Mouse (Mus musculus): ENCODE results near the gene Agpat4. TPM values are rescaled to one million over a fixed set of nuclear protein-coding genes. Genes with fewer than 3 reads are reported as not detected.
"Not testable (repeated sequence)": the region's sequence is repeated elsewhere in the genome, so short reads cannot be mapped to it uniquely, and the experiment has no call there.

Gene Agpat4
- total RNA-seq, 1 experiment from 2014 or later: 34.1 TPM

DNA sequence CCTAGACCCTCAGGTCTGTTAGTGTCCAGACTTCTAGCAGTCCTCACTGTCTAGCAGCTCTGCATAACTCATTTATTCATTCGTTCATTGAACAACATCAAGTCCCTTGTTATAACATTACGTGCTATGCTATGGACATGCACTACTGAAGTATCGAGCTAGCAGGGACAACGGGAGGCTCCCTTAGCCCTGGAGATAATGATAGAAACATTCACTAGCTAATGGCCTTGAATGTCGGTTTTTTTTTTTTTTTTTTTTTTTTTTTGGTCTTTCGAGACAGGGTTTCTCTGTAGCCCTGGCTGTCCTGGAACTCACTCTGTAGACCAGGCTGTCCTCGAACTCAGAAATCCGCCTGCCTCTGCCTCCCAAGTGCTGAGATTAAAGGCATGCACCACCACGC, 3.8 kb downstream of the Agpat4 start:
- DNase-seq: not testable (repeated sequence)

DNA sequence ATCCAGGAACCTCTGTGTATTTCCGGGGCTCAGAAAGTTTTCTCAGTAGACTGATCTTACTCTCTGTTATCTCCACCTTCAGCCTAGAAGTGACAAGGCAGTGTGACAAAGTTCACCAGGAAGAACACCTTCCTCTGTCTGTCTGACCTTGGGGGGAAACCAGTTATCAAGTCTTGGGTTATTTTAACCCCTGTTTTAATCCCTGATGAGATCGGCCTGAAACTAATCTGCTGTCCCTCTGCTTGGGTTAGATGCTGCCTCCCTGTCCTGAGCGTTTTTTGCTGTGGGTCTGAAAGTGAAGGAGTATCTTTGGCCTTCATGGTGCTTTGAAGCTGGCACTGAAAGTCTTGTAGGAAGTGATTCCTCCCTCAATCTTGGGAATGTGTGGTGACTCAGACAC, 4.7 kb downstream of the Agpat4 start:
- DNase-seq: no peak

DNA sequence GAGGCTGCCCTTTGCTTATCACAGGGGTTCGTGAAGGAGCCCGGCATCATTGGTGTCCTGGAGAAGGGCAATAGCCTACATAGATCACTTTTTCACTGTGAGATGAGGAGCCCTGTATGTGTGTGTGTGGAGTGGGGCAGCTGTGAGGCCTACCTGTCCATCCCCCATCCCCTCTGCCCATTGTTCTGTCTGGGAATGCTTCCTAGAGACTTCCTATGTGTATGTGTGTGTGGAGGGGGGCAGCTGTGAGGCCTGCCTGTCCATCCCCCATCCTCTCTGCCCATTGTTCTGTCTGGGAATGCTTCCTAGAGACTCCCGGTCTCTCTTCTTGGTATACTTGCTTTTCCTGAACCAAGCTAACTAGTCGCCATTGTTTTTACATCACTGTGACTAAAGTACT, 8.6 kb downstream of the Agpat4 start:
- no peak for DNase-seq

DNA sequence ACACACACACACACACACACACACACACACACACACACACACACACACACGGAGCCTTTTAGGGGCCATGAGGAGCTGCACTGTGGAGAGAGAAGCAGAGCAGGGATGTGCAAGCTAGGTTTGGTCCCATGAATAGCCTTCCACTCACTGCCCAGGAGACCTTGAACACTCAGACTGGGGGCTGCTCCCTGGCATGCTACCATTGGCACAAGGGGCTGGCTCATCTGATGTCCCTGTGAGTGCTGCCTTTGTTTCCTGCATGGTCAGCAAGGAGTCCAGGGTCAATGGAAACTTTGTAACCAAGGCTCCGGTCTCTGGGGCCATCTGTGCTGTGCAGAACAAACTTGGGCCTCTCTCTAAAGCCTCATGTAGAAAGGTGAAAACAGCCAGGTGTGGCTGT, 10.5 kb downstream of the Agpat4 start:
- DNase-seq: no peak

DNA sequence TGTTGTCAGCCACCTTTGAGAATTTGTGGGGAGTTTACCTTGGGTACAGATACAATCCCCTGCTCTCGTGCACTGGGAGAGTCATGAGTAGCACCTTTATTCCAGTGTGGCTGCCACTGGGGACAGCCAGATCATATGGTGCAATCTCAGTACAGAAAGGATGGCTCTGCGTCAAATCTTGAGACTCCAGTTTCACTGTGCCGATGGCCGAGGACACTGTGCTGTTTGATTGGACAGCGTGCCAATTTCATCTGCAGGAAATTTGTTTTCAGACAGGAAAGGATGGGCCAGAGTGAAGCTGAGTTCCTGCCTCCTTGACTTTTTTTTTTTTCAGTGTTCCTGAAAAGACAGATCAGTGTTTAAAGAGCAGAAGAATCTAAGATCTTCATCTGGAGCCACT, 12.7 kb downstream of the Agpat4 start:
- DNase-seq: no peak

DNA sequence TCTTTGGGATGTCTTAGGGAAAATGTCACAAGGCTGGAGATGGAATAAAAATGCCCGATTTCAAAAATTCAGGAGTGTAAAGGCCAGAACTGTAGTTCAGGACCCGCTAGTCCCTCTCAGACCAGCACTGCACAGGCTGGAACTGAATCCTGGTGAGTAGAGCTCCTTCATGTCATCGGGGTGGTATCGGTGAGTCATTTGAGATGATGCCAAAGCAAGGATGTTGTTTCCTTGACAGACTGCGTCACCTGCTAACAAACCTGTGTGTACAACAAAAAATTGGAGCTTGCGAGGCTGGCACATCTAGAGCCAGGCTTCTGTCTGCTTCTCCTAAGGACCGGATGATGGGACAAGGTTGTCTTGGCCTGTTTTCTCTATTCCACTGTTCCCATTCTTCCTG, 13.1 kb downstream of the Agpat4 start:
- no peak for DNase-seq

DNA sequence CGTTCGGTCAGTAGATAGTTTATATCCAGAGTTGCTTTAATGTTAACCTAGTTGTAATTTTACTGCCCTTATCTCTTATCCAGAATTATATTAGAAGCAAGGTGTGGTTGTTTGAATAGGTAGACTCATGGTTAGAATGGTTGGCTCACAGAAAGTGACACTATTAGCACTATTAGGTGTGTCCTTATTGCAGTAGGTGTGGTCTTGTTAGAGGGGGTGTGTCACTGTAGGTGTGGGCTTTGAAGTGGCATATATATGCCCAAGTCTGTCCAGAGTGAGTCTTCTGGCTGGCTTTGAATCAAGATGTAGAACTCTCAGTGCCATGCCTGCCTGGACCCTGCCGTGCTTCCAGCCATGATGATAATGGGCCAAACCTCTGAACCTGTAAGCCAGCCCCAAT, 14.4 kb downstream of the Agpat4 start:
- no peak for DNase-seq

DNA sequence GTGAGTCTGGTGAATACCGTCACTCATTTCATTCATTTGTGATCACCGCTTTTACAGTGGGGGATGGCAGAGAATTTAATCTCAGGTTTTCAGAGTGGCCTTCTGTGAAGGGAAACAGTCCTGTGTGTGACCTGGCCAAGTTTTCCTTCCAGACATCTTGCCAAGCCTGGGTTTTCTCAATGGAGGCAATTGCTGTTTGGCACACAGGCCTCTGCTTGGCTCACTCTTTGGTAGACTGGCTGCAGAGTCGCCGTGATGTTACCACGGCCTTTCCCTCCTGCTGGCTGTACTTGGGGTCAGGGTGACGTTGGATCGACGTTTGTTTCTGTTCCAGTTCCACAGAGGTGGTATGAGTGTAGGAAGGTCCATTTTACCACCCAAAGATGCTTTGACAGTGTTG, 15.5 kb downstream of the Agpat4 start:
- DNase-seq: no peak

DNA sequence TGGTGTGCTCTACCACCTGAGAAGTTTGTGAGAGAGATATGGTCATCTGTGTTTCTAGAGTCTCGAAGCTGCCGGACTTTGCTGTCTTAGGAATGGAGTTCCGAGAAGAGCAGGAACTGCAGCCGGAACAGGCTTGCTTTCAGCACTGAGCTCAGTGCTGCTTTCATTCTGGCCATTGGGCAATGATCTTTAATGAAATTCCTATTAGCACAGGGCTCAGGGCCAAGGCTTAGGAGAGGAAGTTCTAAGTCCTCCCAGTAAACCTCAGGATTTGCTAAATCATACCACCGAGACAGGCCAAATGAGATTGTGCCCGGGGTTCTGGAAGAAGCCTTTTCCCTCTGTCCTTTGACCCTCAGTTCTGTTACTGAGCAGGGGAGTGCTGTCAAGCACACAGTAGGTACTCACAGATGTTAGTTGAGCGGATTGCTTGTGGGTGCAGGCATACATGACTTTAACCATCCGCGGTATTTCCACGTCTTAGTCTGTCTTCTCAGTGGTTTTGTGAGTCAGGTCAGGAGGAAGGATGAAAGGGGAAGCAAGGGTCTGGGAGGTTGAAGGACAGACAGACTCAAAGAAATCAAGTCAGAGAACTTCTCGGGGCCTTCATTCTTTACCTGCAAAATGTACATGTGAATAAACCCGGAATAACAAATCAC, 16.6 kb downstream of the Agpat4 start:
- DNase-seq: no peak

DNA sequence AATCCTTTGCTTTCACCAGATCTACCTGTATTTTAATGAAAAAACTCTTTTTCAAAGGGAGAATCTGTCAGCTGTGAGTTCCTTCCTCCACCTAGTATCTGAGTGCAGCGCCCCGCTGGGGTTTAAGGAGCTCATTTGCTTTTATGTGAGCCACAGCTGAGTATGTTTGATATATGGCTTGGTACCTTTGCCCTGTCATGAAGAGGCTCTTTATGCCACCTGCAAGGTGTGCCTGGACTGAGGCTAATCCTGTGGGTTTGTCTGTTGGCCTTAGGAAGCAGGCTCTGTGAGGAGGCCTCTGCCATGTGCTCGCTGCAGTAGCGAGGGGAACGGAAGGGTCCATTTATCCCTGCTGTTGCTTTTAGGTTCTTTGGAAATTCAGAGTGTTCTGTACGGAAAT, 19.9 kb downstream of the Agpat4 start:
- no peak for DNase-seq

DNA sequence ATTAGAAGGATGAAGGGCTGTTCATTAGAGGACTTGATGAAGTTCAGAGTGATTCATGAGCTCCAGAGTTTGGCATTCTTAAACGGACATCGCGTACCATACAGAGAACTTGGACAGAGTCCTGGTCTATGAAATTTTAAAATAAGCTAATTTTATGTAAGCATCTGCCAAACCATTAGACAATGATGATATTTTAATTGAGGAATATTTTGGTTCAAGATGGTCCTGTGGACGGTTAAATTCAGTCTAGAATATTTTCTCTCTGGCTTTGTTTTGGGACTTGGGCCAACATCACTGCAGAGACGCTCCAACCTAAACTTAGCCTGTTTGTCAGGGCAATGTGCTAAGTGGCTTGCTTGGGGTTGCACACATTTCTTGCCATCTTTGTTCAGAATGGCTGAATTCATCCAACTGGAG, 25.5 kb downstream of the Agpat4 start:
- no peak for DNase-seq

DNA sequence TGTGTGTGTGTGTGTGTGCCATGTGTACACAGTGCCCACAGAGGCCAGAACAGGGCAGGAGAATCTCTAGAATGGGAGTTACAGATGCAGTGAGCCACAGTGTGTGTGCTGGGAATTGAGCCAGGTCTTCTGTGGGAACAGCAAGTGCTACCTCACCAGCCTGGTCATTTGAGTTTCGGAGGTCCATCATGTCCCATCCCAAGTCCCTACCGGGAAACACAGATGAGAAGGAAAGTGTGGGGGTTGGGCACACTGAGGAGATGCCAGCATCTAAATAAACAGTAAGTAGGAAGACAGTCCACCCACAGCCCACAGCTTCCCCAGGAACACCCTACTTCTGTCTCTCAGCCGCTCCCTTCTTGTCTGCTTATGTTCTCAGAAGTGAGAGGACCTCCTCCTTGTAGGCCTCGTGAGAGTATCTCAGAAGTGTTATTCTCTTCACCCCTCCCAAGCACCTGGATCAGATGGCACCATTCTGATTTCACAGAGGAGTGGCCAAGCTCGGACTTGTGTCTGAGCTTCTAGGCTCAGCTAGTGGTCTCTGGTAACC, 27.7 kb downstream of the Agpat4 start:
- no peak for DNase-seq

DNA sequence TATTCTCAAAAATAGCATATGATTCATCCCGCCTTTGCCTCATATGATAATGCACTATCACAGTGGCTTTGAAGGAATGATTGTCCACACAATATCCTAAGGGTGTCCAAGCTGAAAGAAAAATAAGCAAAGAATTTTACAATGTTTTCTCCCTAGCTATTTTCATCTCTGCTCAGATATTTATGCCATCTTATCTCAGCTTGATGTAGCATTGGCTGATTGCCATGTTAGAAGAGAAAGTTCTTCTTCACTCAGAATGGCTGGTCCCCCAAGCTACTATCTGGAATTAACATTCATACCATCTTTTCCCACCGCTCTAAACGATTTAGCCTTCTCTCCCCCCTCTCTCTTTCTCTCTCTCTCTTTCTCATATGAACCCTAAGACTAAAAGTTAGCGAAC, 29.3 kb downstream of the Agpat4 start:
- DNase-seq: no peak

DNA sequence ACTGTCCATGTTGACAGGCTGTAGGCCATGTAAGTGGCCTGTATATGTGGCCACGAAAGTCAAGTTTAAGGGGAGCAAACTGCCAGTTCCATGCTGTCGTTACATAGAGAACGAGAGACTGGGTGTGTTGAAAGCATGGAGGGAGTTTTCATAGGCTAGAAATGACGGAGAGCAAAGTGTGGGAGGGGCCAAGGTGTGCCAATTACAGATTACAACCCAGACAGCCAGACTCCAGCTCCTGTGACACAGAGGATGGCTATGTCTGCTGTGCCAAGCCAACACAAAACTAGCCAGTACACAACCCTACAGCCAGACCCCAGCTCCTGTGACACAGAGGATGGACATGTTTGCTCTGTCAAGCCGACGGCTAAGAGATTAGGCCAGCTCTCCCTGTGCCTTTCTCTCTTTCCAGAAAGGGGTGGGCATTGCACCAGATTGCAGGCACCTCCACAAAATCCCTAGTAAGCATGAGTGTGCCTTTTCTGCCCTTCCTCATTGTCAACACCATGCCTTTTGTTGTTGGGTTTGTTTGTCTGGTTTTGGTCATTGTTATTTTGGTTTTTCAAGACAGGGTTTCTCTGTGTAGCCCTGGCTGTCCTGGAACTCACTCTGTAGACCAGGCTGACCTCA, 30.8 kb downstream of the Agpat4 start:
- DNase-seq: no peak

DNA sequence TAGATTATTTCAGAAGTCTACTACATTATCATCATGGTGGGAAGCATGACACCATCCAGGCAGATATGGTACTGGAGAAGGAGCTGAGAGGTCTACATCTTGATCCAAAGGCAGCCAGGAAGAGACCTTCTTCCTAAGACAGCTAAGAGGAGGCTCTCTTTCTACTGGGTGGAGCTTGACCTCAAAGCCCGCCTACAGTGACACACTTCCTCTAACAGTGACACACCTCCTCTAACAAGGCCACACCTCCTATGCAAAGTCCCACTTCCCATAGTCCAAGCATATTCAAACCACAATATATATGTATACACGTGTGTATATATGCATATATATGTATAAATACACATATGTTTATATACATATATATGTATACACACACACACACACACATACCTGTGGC, 32.5 kb downstream of the Agpat4 start:
- no peak for DNase-seq

DNA sequence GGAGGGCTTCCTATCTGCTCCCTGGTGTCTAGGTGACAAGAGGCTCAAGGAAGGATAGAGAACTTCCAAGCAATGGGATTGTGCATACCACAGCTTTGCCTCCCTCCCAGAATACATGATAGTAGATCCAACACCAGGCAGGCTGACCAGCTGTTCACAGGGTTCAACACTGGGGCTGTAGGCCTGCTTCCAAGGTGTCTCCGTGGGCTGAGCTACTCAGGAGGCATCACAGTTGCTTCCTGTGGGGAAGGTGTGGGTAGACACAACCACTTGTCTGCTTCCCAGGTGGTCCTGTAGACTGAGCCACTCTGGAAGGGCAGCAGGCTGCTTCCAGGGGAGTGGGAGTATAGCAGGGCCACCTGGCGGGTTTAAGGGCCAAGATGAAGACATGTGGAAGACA, 35.8 kb downstream of the Agpat4 start:
- no peak for DNase-seq

DNA sequence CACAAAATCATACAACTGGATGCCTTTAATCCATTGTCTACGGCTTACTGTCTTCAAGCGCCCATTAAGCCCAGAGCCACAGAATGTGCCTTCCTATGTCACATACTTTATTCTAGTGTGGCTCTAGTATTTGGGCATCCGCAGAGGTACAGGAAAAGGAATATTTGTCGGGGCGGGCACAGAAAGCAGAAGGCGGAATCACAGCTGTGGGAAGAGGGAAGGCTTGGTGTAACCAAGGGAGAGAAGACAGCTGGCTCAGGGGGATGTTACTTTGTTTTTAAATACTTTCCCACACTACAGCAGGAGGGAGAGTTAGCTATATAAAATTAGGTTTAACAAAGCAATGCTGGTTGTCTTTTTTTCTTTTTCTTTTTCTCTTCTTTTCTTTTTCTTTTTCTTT, 36.7 kb downstream of the Agpat4 start:
- no peak for DNase-seq

DNA sequence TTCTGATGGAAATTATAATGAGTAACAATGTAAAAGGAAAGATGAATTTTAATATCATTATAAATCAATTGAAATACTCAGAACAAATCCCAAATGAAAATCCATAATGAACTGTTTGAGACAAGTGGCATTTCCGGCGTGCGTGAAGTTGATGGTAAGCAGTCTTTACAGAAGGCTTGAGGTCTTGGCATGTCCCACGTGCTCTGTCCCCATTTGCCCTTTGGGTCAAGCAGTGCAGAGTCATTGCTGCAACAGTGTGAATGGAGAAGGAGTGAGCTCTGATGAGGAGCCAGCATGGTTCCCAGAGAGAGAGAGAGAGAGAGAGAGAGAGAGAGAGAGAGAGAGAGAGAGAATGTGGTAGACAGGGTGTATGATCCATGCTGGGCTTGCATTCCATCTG, 37.4 kb downstream of the Agpat4 start:
- no peak for DNase-seq

DNA sequence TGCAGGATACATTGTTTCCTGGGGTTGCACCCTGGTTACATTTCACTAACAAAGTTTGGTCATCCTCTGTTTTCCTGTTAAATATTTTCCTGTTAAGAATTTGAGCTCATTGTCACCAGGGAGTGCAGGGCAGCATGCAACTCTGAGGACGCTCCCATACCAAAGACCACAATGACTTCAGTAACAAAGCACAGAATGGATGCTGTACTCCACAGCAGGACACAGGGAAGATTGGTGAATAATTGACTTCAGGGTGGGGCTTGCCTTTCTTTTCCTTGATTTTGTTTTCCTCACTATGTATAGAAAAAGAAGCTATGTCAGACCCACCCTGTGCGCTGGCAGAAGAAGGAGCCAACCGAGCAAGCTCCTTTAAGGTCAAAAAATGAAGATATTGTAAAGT, 38.2 kb downstream of the Agpat4 start:
- DNase-seq: no peak

DNA sequence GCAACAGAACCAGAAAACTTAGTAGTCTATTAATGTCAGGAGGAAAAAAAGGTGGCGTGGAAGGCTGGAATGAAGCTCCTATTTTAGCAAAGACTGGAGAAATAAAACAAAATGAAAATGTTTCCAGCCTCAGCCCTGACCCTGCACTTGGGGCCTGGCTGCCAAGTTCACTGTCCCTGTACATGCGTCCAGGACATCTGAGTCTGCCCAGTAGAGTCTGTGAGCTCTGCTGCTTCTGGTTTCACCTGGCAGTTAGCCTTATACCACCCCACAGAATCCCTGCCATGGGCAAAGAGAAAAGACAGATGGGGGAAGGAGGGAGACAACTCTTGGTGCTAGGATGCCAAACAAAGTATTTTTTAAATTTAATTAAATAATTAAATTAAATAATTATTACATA, 38.7 kb downstream of the Agpat4 start:
- no peak for DNase-seq

DNA sequence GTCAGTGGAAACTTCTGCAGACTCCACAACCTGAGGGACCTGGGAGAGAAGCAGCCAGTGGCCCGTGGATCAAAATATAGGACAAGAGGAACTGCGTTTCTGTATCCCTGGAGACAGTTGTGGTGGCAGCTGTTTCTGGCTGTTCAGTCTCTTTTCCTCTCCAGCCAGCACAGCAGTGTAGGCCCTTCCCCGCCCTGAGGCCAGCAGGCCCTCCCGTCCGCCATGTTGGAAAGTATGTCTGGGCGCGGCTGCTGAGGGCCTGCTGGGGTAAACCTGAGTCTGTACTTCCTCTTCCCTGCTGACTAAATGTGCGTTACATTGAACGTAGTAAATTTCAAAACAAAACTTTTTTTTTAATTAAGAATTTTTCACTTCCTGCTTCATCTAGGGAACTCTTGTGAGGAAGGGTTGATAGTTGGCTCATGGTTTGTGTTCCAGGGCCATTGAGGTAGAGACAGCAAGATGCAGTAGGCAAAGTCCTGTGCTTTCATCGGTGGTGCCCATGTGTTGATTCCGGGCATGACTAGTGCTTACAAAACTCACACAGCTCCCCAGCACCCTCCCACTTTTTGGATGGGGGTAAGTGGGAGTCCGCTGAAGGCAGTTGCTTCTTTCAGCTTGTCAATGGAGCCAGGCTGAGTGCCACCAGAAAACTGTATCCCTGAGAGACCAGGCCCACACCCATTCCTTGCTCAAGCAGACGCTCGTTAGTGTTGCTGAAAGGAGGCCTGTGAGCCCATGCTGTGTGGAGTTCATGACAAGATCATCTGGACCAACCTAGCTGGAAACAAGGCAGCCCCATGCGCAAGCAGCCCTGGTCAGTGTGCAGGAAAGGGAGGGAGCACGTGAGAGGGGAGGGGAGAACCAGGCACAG, 40.9 kb downstream of the Agpat4 start:
- DNase-seq: no peak

DNA sequence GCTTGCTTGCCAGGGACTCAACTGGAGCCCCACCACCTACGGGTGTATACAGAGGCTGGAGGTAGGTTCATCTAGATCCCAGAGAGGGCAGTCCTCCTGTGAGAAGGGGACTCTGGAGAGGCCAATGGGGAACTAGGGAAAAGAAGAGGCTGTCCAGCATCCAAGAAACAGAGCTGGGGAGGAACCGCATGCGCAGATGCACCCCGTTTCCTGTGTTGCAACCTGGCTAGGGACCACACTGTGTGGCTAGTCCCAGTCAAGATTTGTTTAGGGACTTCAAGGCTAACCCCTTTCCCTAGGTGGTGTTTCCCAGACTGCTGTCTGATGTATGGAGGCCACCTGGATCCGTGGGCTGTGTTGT, 41.5 kb downstream of the Agpat4 start:
- DNase-seq: no peak

DNA sequence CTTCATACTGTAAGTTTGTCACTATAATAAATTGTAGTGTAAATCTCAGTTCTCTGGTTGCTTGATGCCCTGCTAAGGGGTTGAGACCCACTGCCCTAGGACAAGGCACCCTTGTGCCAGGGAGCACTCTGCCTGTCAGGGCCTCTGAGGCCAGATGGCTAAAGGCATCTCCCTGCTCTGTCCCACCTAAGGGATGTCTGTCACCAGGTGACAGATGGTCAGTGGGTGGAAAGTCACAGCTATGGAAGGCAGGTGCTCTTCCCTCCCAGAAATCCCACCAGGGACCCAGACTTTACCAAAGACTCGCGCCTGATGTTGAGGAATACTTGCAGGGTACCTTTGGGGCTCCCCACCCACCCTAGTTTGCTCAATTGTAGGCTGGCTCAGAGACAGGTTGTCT, 42.0 kb downstream of the Agpat4 start:
- no peak for DNase-seq
